Mouse (Mus musculus): ENCODE data around the gene Cyp2d22. TPM values are rescaled to one million over a fixed set of nuclear protein-coding genes. Genes with fewer than 3 reads are reported as not detected.
A peak's percentile ranks its signal among the peaks of the same experiment; 100 is the strongest.

Cyp2d22 gene
- total RNA-seq, 2 experiments from 2014 or later, result 13.1 to 16.4 TPM

- no peak for DNase-seq
- no peak for TF ChIP-seq CTCF (IDR thresholded peaks at IDR 0.05)
- Histone ChIP-seq H3K27ac (peak overlapping the region; percentile 94), H3K4me3 (peak overlapping the region; percentile 87)
- intact Hi-C loops (cut with DNase I), result loop anchor here (5.0 kb wide), 1 partner anchor 78 kb away; no protein-coding TSS in a partner anchor
These were observed 40.9 kb downstream of the Cyp2d22 start for GRCm38 (mm10) chr15:82339150-82339549.

GRCm38 (mm10) chr15:82338593-82339112 is 41.4 kb downstream of the Cyp2d22 start, which contains the start of the genes Naga, Pheta2 and Smdt1:
Naga (minus strand) TSS chr15:82338925.
Pheta2 (plus strand) TSS chr15:82338942.
Smdt1 (plus strand) TSS chr15:82338959.
- intact Hi-C loops (cut with DNase I), result loop anchor here (5.0 kb wide), 1 partner anchor 79 kb away; no protein-coding TSS in a partner anchor

GRCm38 (mm10) chr15:82337875-82338274 is 42.2 kb downstream of the Cyp2d22 start:
- H3K4me3 ChIP-seq, result peak overlapping the region; percentile 87
- no peak for TF ChIP-seq CTCF (IDR thresholded peaks at IDR 0.05)
- no peak for DNase-seq
- intact Hi-C loops (cut with DNase I), result loop anchor here (5.0 kb wide), 1 partner anchor 79 kb away; no protein-coding TSS in a partner anchor
- peak overlapping the region; percentile 94 for H3K27ac ChIP-seq

More at GRCm38 (mm10) chr15:82338593-82339112, 41.4 kb downstream of the Cyp2d22 start, which contains the start of the genes Naga, Pheta2 and Smdt1:
- peak within 1 kb of the TSS; percentile 87 for H3K4me3 ChIP-seq
- H3K27ac ChIP-seq, result peak within 1 kb of the TSS; percentile 94
- peak; percentile 98 for DNase-seq
- TF ChIP-seq CTCF (IDR thresholded peaks at IDR 0.05), result peak; percentile 18; the same call in 1 of the 2 replicates

DNA sequence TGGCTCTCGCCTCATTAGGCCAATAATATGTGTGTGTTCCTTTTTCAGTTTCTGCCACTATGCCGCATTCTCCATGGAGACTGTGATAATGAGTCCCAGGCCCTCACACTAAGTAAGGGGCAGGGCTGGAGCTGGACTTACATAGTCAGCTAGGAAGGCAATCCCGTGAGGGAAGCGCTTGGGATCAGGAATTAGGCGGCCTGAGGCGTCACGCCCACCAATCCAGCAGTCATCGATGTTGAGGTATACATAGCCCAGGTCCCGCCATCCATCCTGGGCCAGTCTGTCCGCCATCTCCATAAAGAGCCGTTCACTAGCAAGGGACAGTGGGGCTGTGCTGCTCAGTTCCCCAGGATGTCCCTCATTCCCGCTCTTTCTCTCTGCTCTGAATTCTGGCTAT is 43.4 kb downstream of the Cyp2d22 start:
- intact Hi-C loops (cut with DNase I), result loop anchor here (5.0 kb wide), 1 partner anchor 81 kb away; no protein-coding TSS in a partner anchor
- DNase-seq, result no peak
- no peak overlapping the region for H3K4me3 ChIP-seq
- no peak overlapping the region for H3K27ac ChIP-seq
- no peak for TF ChIP-seq CTCF (IDR thresholded peaks at IDR 0.05)

- no peak for TF ChIP-seq CTCF (IDR thresholded peaks at IDR 0.05)
- no peak for DNase-seq
- intact Hi-C loops (cut with DNase I), result loop anchor here (5.0 kb wide), 1 partner anchor 82 kb away; no protein-coding TSS in a partner anchor
- H3K4me3 ChIP-seq, result no peak overlapping the region
- H3K27ac ChIP-seq, result no peak overlapping the region
These were observed 44.9 kb downstream of the Cyp2d22 start for GRCm38 (mm10) chr15:82335194-82335593.

GRCm38 (mm10) chr15:82325382-82325781 is 54.7 kb downstream of the Cyp2d22 start:
- intact Hi-C loops (cut with DNase I), result no loop called here
- no peak overlapping the region for H3K4me3 ChIP-seq
- no peak overlapping the region for H3K27ac ChIP-seq
- no peak for DNase-seq
- no peak for TF ChIP-seq CTCF (IDR thresholded peaks at IDR 0.05)

GRCm38 (mm10) chr15:82322195-82322594 is 57.9 kb downstream of the Cyp2d22 start:
- Histone ChIP-seq H3K27ac (no peak overlapping the region), H3K4me3 (no peak overlapping the region)
- TF ChIP-seq CTCF (IDR thresholded peaks at IDR 0.05), result no peak
- intact Hi-C loops (cut with DNase I), result no loop called here
- DNase-seq, result no peak

Small RNA genes within 50 kb of the gene (microRNA-seq; reads per million reads assigned to microRNA genes)
- gene Gm25990, result not detected
- gene Gm27331, result not detected
- gene Mir7684, result not detected

Other genes with a start within 250 kb of the Cyp2d22 start
- gene Srebf2, start 233.1 kb downstream of the Cyp2d22 start, total RNA-seq (2021), result 10 to 100 TPM; 11.4 to 17.4 TPM
- gene Shisa8, start 167.4 kb downstream of the Cyp2d22 start, total RNA-seq (2021), result not detected
- gene Tnfrsf13c, start 155.9 kb downstream of the Cyp2d22 start, total RNA-seq (2021), result not detected
- gene Cenpm, start 135.5 kb downstream of the Cyp2d22 start, total RNA-seq (2021), result not detected
- gene 1500009C09Rik, start 127.9 kb downstream of the Cyp2d22 start, total RNA-seq (2021), result not detected
- gene Sept3, start 105.4 kb downstream of the Cyp2d22 start, total RNA-seq (2021), result under 1 TPM; 0.41 to 0.45 TPM
- not detected for gene Wbp2nl, start 81.3 kb downstream of the Cyp2d22 start, total RNA-seq (2021)
- gene Naga, start 41.3 kb downstream of the Cyp2d22 start, total RNA-seq (2021), result 10 to 100 TPM; 10.5 to 10.9 TPM
- gene Pheta2, start 41.3 kb downstream of the Cyp2d22 start, total RNA-seq (2021), result under 1 TPM; 0.26 to 0.61 TPM
- gene Smdt1, start 41.3 kb downstream of the Cyp2d22 start, total RNA-seq (2021), result 100 to 1,000 TPM; 134 to 141 TPM
- gene Ndufa6, start 25.9 kb downstream of the Cyp2d22 start, total RNA-seq (2021), result 100 to 1,000 TPM; 464 to 595 TPM
- gene Cyp2d11, start 13.8 kb upstream of the Cyp2d22 start, total RNA-seq (2021), result not detected
- not detected for gene Cyp2d10, start 26.9 kb upstream of the Cyp2d22 start, total RNA-seq (2021)
- gene Cyp2d9, start 53.2 kb upstream of the Cyp2d22 start, total RNA-seq (2021), result not detected
- not detected for gene Cyp2d12, start 174.8 kb upstream of the Cyp2d22 start, total RNA-seq (2021)
- not detected for gene Cyp2d34, start 240.7 kb upstream of the Cyp2d22 start, total RNA-seq (2021)